Mouse (Mus musculus): ENCODE data around the gene Cers3. TPM values are rescaled to one million over a fixed set of nuclear protein-coding genes. Genes with fewer than 3 reads are reported as not detected.

Cers3 gene
- total and polyA plus RNA-seq, 3 experiments = 0.13 to 0.23 (median 0.19) TPM

DNA sequence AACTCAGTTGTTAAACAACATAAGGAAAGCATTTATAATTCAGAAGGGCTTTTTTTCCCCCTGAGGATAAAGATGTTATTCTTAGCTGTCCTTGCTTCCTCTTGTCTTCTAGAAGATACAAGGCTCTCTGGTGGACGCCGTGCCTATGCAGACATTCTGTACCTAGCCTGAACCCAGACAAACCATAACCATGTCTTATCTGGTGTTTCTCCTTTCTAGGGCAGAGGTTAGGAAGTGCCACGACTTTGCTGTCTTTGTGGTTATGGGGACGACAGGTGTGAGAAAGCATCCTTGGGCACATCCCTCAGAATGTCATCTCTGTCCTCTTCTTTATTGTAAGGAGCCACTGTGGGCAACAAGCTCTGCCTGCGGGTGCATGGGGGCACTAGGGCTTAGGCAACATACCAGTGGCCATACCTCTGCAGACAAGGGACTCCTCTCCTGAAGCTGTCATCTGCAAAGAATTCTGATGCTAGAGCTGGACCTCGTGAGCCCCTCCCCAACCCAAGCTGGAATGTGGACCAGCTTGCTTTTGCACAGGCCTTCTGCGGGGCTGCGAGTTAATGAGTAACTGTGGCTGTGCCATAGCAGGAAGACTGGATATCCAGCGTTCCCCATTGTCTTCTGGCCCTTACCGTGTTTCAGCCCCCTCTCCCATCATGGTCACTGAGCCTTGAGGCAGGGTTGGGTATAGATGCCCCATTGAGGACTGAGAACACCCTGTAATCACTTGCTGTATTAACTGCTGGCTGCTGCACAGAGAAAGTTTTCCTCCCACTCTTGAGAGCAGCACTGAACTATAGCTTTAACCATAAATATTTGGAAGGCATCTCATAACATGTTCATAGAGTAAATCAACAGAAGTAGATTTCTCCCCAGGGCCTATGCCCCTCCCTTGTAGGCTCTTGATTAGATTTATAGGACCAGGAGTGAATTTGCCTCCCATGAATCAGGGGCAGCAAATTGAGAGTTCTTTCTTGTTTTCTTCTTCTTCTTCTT, 36.9 kb downstream of the Cers3 start:
- no peaks in the 10 kb centered on the region for H3K4me1 ChIP-seq (ENCODE audit: control insufficient read depth in 1 of 2, insufficient read depth in 2 of 2)
- H3K27ac ChIP-seq (ENCODE audit: insufficient read depth, low read depth) = no peak overlapping the region
- no peak overlapping the region for H3K4me2 ChIP-seq (ENCODE audit: insufficient read depth, low read depth, poor library complexity, severe bottlenecking)
- TF ChIP-seq NRF1 (IDR thresholded peaks at IDR 0.05; ENCODE audit: low read depth, low read length) = no peak
- TF ChIP-seq POLR2AphosphoS2 (IDR thresholded peaks at IDR 0.05; ENCODE audit: low read depth, low read length) = no peak
- dilution Hi-C loops (cut with MboI; ENCODE audit: extremely low pct_ligation_motif_present, extremely low pct_unique_long_range_greater_than_20kb, low sequenced_read_pairs) (no loop called here), in situ Hi-C loops (cut with MboI; ENCODE audit: low pct_ligation_motif_present, low pct_unique_long_range_greater_than_20kb, low sequenced_read_pairs) (no loop called here)
- H3K9me3 ChIP-seq (replicated peaks; ENCODE audit: low read length) = no peaks in the 10 kb centered on the region
- no peaks in the 10 kb centered on the region for H3K36me3 ChIP-seq (replicated peaks in 1 of 2; ENCODE audit: control insufficient read depth in 1 of 2, insufficient read depth in 1 of 2, low read length in 1 of 2)
- no peak overlapping the region for H3K9ac ChIP-seq (ENCODE audit: insufficient read depth, low read depth)
- no peaks in the 10 kb centered on the region for H3K27me3 ChIP-seq (replicated peaks)
- no peak overlapping the region for H3K4me3 ChIP-seq (replicated peaks in 1 of 3; ENCODE audit: low read depth in 2 of 3, low read length in 2 of 3, poor library complexity in 1 of 3)
- no peaks in the 10 kb centered on the region for H3K79me2 ChIP-seq (replicated peaks; ENCODE audit: control insufficient read depth, extremely low read depth, insufficient read depth, poor library complexity, severe bottlenecking)
- DNase-seq (ENCODE audit: extremely low read depth) = no peak

DNA sequence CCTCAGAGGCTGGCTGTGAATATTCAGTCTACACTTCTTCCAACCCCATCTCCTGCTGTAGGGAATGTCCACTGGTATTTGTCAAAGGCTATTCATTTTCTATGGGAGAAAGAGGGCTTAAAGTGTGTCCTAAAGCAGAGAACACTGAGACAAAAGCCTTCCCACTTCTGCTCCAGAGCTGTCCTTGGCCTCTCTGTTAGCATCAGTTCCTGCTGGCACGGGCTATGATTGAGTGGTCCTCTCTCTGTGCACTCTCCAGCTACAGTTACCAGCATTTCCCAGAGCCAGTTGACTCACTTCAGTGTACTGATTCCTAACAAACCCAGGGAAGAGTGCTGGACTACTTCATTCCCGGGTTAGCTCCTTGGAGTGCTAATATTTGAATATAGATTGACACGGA, 43.2 kb downstream of the Cers3 start:
- no peak overlapping the region for H3K4me3 ChIP-seq (replicated peaks in 1 of 3; ENCODE audit: low read depth in 2 of 3, low read length in 2 of 3, poor library complexity in 1 of 3)
- H3K27ac ChIP-seq (ENCODE audit: insufficient read depth, low read depth) = no peak overlapping the region
- H3K9ac ChIP-seq (ENCODE audit: insufficient read depth, low read depth) = no peak overlapping the region
- no peak for DNase-seq (ENCODE audit: extremely low read depth)
- peaks cover 4 to 13% of the 10 kb centered on the region in 2 experiments; a peak in 2 of 4 replicates for H3K4me1 ChIP-seq (ENCODE audit: control insufficient read depth in 1 of 2, insufficient read depth in 2 of 2)
- H3K79me2 ChIP-seq (replicated peaks; ENCODE audit: control insufficient read depth, extremely low read depth, insufficient read depth, poor library complexity, severe bottlenecking) = no peaks in the 10 kb centered on the region
- H3K9me3 ChIP-seq (replicated peaks; ENCODE audit: low read length) = no peaks in the 10 kb centered on the region
- no peaks in the 10 kb centered on the region for H3K36me3 ChIP-seq (replicated peaks in 1 of 2; ENCODE audit: control insufficient read depth in 1 of 2, insufficient read depth in 1 of 2, low read length in 1 of 2)
- TF ChIP-seq MEF2A (IDR thresholded peaks at IDR 0.05; ENCODE audit: borderline replicate concordance, low read depth, low read length) (no peak), E2F4 (IDR thresholded peaks at IDR 0.05; ENCODE audit: insufficient replicate concordance, low read depth, low read length) (no peak), HCFC1 (IDR thresholded peaks at IDR 0.05; ENCODE audit: low read depth, low read length) (no peak), ELF1 (IDR thresholded peaks at IDR 0.05; ENCODE audit: low read depth, low read length) (no peak), ZNF384 (IDR thresholded peaks at IDR 0.05; ENCODE audit: low read depth, low read length) (no peak), RAD21 (IDR thresholded peaks at IDR 0.05; ENCODE audit: low read depth, low read length) (no peak), CTCF (conservative IDR thresholded peaks at IDR 0.05 in 1 of 2, IDR thresholded peaks at IDR 0.05 in 1 of 2; ENCODE audit: low read depth in 2 of 2, low read length in 2 of 2) (no peak), JUND (conservative IDR thresholded peaks at IDR 0.05; ENCODE audit: low read depth, low read length) (no peak)
- no peak overlapping the region for H3K4me2 ChIP-seq (ENCODE audit: insufficient read depth, low read depth, poor library complexity, severe bottlenecking)
- dilution Hi-C loops (cut with MboI; ENCODE audit: extremely low pct_ligation_motif_present, extremely low pct_unique_long_range_greater_than_20kb, low sequenced_read_pairs) = no loop called here
- no peaks in the 10 kb centered on the region for H3K27me3 ChIP-seq (replicated peaks)
- in situ Hi-C loops (cut with MboI; ENCODE audit: low pct_ligation_motif_present, low pct_unique_long_range_greater_than_20kb, low sequenced_read_pairs) = no loop called here

DNA sequence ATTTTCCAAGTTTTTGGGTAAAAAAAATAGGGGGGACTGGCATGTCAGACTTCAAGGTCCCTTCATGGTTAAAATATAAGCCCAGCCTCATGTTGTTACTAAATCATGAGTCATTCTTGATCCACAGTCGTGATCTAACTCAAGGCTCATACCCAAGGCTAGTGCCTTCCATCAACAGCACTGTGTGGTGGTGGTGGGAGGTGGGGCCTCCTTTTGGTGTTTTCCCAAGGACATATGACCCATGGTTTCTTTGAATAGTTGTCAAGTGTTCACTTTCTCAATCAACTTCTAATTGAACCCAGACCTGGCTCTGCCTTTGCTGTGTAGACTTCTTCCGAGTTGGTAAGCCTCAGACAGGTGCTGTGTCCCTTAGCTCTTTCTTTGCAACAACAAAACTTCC, 44.5 kb downstream of the Cers3 start:
- no peak overlapping the region for H3K4me3 ChIP-seq (replicated peaks in 1 of 3; ENCODE audit: low read depth in 2 of 3, low read length in 2 of 3, poor library complexity in 1 of 3)
- peaks cover 4 to 13% of the 10 kb centered on the region in 2 experiments; a peak in 2 of 4 replicates for H3K4me1 ChIP-seq (ENCODE audit: control insufficient read depth in 1 of 2, insufficient read depth in 2 of 2)
- dilution Hi-C loops (cut with MboI; ENCODE audit: extremely low pct_ligation_motif_present, extremely low pct_unique_long_range_greater_than_20kb, low sequenced_read_pairs) (no loop called here), in situ Hi-C loops (cut with MboI; ENCODE audit: low pct_ligation_motif_present, low pct_unique_long_range_greater_than_20kb, low sequenced_read_pairs) (no loop called here)
- H3K9ac ChIP-seq (ENCODE audit: insufficient read depth, low read depth) = no peak overlapping the region
- no peaks in the 10 kb centered on the region for H3K9me3 ChIP-seq (replicated peaks; ENCODE audit: low read length)
- H3K27me3 ChIP-seq (replicated peaks) = no peaks in the 10 kb centered on the region
- H3K27ac ChIP-seq (ENCODE audit: insufficient read depth, low read depth) = no peak overlapping the region
- no peaks in the 10 kb centered on the region for H3K36me3 ChIP-seq (replicated peaks in 1 of 2; ENCODE audit: control insufficient read depth in 1 of 2, insufficient read depth in 1 of 2, low read length in 1 of 2)
- H3K79me2 ChIP-seq (replicated peaks; ENCODE audit: control insufficient read depth, extremely low read depth, insufficient read depth, poor library complexity, severe bottlenecking) = no peaks in the 10 kb centered on the region
- H3K4me2 ChIP-seq (ENCODE audit: insufficient read depth, low read depth, poor library complexity, severe bottlenecking) = no peak overlapping the region
- no peak for DNase-seq (ENCODE audit: extremely low read depth)
- TF ChIP-seq POLR2AphosphoS2 (IDR thresholded peaks at IDR 0.05; ENCODE audit: low read depth, low read length) = no peak
- no peak for TF ChIP-seq JUND (conservative IDR thresholded peaks at IDR 0.05; ENCODE audit: low read depth, low read length)
- no peak for TF ChIP-seq ELF1 (IDR thresholded peaks at IDR 0.05; ENCODE audit: low read depth, low read length)
- no peak for TF ChIP-seq E2F4 (IDR thresholded peaks at IDR 0.05; ENCODE audit: insufficient replicate concordance, low read depth, low read length)
- no peak for TF ChIP-seq TCF12 (IDR thresholded peaks at IDR 0.05; ENCODE audit: low read depth, low read length)
- TF ChIP-seq NELFE (IDR thresholded peaks at IDR 0.05; ENCODE audit: low read depth, low read length) = no peak
